Mouse (Mus musculus) megakaryocyte, embryonic 14.5 days (primary cell): ENCODE results near the gene Gpr19.

Experiments used
- FLI1 ChIP-seq: IDR thresholded peaks from 2 replicates; pipeline ENCODE4 v1.6.1; 2012; ENCODE audit warnings: low read length, inconsistent platforms, mixed read lengths
- GATA1 ChIP-seq: IDR thresholded peaks from 3 replicates; pipeline ENCODE4 v1.6.1; 2012; ENCODE audit warnings: mixed read lengths, low read length, inconsistent platforms, borderline replicate concordance

- TF ChIP-seq GATA1, result no peak
- no peak for TF ChIP-seq FLI1
Measured at GRCm38 (mm10) chr6:134879556-134879955, 18.8 kb downstream of the Gpr19 start.
